Mouse (Mus musculus): ENCODE measurements at regions not wholly inside any gene's neighbourhood (a gene's known extent, or its start where the extent isn't known, plus 50 kb on each side); places are given as distances from the start of the nearest gene placed in this dataset.
A peak's percentile ranks its signal among the peaks of the same experiment; 100 is the strongest.

DNA sequence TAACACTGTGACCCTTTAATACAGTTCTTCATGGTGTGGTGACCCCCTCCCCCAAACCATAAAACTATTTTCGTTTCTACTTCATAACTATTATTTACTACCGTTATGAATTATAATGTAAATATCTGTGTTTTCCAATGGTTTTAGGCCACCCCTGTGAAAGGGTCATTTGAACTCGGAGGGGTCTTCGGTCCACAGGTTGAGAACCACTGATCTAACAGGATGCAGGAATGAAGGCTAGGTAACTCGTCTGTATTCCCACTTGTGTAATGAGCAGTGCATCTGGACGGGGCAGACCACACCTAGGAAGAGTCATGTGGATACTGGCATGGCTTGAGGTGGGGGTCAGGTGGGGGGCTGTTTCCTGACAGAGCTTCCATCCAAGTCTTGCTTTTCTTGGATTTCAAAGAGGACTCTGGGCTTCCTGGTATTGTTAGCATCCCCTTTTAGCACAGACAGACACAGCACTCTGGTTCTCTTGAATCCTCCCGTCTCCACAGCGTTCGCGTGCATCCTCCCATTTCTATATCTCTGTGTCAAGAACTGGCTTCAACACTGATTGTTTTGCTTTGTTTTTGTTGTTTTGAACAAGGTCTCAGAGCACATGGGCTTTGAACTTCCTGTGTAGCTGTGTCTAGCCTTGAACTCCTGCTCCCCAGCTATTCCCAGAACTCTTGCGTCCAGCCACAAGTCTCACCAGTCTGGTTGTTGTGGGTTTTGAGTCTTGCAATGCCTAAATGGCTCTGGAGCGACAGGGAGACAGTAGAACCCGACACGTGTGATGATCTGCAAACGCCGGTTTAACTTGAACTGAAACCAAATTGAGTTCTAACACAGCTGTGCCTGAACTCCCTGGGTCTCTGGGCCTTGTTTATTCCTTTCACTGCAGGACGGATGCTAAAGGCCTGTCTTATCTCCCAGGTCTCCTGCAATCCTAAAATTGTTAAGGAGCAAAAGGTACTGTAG is 75.4 kb upstream of the Ralgps2 start:
- no peak for DNase-seq (ENCODE audit: low spot score in 2 of 2)

DNA sequence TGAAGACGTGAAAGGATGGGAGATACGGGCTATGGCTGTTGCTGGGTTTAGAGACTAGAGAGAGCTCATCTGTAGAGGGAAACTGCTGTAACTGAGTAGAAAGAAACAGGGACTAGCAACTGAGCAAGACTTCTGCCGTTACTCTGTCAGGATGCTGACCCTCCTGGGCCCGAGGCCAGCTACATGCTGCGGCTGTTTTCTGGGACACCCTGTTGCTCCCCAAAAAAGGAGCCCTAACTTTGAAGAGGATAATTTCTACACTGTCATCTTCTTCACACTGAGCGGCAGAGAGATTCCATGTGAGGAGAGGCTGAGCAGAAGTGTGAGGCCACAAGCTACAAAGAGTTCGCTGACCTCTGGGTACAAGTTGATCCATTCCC is 74.2 kb upstream of the Ralgps2 start:
- DNase-seq (ENCODE audit: low spot score in 2 of 2), result no peak

DNA sequence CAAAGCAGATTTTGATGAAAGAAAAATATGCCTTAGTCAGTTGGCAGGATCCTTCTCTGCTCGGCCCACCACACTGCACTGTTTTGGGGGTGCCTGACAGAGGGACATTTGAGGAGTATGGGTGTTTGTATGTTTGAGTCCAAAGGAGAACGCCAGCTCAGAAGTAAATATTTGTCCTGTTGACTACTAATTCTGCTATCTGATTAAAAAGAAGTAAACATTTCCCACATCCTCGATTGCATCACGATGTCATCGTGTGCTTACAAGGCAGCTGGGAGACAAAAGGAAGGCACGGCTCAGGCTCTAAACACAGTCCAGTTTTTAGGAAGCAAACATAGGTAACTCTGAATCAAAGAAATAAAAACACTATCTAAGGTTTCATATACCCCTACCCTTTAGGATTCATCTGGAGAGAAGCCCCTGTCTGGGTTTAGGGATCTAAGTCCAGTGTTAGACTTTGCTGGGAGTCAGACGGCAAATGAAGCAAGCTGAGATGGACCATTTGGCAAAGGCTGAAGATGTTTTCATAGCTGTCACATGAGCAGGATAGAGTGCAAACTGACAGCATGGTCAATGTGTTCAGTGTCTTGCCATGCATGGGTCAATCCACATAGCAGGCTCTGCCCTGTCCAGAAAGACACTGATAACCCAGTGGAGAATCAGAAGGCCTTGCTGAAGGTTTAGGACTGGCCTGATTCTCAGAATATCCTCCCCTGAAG is 73.7 kb upstream of the Ralgps2 start:
- no peak for DNase-seq (ENCODE audit: low spot score in 2 of 2)

DNA sequence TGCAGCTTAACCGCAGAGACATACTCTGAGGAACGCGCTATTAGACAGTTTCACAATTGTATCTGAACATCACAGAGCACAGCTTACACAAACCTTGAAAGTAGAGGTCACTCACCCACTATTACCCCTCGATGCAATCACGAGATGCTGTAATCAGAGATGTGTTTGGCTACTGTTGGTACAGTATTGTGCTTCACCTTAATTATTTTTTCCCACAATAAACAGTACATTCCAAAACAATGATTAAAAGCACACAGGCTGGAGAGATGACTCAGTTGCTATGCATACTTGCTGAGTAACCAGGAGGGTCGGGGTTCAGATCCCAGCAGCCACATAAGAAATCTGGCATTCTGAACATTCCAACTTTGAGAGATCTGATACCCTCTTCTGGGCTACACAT is 71.8 kb upstream of the Ralgps2 start:
- no peak for DNase-seq (ENCODE audit: low spot score in 2 of 2)

DNA sequence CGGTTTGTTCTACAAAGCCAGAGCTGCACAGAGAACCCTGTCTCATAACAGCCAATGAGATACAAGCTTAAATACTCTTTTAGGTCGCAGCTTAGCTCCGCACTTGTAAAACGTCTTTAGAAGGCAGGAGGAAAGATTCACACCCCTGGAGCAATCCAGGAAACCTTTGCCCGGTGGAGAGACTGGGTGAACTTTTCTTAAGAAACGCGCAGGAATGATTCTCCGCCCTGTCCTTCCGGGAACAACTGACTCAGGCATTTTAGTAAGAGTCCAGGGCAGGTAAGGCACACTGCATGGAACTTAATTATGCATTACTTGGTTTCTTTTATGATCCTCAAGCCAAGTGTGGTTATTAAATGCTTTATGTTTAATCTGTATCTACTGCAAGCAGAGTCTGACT is 70.0 kb upstream of the Ralgps2 start:
- DNase-seq (ENCODE audit: low spot score in 2 of 2), result no peak

DNA sequence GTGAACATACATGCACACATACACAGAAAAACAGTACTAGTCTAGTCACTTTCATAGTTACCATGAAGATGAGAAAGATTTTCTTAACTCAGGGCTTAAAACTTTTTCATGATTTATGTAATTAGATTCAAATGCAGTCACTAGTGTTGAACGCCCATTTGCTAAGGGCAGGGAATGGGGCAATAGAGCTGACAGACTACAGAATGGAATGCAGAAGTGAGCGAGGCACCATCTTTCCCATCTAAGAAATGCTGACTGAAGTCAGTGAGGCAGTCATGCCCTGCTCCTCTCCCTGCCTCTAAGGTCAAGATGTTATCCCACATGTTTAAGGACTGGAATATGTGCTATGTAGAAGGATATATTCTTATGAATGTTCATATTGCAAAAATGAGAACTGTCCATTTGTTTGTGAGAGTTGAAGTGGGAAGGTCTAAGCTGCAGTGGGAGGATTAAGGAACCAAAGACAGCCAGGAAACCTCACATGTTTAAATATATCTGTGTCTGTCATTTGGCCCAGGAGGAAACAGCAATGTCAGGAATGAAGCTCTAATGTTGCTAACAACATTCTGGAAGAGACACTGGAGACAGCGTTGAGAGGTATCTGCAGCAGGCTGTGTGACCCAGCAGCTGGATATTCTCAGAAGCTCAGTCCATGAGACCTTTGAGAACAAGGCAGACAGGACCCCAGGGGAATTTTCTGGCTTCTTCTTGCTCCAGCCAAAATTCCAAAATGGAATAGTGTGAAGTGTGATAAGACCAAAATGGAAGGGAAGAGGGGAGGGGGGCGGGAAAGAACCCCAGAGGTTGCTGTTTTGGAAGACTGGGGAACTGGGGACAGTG is 68.7 kb upstream of the Ralgps2 start:
- DNase-seq (ENCODE audit: low spot score in 2 of 2), result no peak

DNA sequence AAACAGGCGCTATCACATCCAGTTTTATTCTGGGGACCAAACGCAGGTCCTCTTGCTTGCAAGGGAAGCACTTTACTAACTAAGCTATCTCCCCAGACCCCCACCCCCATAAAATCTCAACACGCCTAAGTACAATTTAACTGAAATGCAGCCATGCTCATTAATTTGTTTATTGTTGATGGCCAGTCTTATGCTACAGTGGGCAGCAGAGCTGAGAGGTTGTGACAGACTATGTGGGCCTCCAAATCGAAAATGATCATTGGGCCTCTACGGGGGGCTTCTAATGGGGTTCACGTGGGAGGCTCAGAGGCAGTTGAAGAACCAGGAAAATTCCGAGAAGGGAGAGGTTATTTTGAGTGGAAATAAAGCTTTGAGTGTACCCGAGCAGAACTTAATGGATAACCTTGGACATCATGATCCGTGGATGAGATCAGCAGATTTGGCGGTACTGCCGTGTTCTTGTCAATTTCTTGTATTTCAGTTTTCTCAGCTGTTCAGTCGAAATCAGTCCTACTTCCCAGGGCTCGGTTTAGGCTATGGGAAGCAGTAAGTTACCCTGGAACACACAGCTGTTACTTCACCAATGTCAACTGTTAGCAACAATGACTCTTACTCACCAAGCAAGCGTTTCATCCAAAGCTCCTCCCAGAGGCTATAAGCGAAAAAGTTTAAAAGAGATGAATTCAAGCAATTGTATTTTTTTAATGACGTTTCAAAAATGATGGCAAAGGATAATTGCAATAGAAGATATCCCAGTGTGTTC is 65.1 kb upstream of the Ralgps2 start:
- no peak for DNase-seq (ENCODE audit: low spot score in 2 of 2)

DNA sequence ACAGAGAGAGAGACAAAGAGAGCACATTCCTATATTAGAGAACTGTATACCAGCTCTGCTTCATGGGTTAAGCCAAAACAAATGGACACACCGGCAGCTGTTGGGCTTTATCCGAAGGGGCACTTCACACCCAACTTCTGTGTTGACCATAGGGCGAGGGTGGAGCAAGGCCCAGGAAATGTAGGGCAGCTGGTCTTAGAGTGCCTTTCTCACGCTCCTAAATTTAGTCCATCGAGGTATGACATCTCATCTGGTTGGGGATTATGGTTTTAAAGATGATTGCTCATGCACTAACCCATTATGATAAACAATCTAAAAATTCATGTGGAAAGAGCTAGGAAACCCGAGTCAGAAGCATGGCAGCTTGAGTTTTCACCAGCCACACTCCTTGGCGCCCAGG is 63.6 kb upstream of the Ralgps2 start:
- no peak for DNase-seq (ENCODE audit: low spot score in 2 of 2)

DNA sequence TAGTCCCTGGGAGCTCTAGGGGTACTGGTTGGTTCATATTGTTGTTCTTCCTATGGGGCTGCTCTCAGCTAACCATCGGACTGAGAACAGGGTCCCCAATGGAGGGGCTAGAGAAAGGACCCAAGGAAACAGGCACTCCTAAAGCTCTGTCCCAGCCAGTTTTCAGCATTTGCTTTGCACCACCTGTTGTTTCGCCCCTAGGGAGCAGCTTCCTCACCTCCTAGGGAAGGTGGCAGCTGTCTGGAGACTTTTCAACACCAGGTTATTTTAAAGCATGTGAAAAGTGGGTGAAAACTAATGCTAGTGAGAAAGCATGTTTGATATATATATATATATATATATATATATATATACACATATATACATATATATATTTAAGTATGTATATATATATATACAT is 62.8 kb upstream of the Ralgps2 start:
- DNase-seq (ENCODE audit: low spot score in 2 of 2), result no peak

DNA sequence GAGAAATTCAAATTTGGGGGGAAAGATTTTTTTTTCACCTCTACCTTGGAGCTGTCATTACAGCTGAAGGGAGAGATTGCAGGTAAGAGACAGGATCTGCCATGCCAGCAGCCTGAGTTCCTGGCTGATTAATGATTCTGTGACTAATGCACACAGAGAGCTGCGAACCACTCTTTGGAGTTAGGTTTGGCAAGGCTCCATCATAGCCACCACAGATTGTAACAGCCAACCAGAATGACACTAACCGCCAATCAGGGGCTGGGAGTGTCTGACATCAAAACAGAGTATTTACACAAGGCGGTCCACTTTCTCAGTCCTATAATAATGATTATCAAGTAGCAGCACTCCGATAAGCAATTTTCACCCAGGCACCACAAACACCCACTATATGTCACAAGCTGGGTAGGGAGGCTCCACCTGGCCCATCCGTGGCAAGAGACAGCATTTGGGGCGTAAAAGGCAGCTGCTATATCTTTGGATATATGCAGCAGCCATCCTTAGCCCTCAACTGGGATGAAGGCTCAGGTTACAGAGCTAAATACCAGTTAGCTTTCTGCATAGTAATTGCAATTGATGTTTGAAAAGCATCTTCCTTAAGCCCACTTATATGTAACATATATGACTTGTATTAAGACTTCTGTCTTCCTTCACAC is 61.7 kb upstream of the Ralgps2 start:
- DNase-seq (ENCODE audit: low spot score in 2 of 2), result no peak

DNA sequence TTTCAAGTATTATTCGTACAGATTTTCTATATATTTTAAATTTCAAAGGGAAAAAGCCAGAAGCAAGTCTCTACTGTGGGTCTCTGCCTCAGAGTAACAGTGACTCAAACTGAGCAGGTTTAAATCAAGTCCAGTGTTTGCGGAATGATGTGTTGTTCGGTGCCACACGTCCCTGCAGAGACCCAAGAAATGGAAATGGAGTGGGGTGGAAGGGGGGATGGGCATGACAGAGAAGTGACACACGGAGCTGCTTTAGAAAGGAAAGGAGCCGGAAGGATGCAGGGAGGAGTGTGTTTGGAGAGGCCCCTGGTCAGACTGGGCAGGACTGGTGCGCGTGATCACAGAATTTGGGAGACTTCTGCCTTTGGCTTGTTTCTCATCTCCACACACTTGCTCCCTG is 60.5 kb upstream of the Ralgps2 start:
- DNase-seq (ENCODE audit: low spot score in 2 of 2), result no peak

DNA sequence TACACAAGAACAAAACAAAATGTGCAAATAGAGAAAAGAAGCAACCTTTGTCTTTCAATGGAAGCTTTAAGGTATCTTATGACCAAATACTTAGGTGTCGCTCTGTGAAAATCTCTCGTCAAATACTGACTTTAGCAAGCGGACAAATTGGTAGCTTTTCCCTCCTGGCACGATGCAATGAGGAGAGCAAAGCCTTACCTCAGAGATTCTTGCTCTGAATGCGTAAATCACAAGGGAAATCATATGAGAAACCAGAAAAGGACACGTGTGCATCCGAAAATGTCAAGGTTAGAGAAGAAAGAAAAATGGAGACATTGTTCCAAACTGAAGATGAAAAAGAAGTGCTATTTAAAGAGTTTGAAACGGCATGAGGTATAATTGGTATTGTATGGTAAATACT is 59.8 kb upstream of the Ralgps2 start:
- no peak for DNase-seq (ENCODE audit: low spot score in 2 of 2)

DNA sequence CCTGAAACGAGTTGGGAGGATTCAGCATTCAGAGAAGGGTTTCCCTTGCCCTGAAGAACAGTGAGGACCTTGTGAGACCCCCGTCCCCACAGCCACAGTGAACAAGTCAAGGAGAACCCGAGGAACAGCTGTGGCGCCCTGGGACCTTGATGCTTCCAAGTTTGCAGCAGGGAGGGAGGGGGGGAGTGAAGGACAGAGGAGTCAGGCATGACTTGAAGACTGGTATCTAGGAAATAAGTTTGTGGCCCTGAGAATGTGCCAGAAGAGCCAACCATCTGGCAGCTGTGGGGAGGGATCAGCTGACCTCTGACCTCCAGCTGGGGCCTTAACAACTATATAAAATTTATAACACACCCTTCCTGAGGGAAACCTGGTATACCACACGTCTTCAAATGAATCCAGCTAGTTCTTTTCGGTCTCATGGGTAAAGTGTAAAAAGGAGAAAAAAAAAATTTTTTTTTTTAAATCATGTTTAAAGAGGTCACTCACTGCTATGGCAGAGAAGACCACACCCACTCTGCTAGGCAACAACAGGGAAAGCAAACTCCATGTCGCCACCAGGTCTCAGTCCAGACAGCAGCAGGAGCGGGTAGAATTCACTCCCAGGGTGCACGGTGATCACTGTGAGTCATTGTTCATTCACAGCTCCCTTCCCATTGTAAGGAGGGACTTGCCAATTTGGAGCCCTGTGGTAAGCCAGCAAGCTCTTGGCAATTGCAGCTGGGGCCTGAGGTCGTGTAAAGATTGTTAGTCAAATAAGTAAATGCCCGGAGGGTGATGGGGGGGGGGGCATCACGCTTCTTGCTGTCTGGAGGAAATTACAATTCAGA is 58.3 kb upstream of the Ralgps2 start:
- peak in 1 of 2 experiments; percentile 39 for DNase-seq (ENCODE audit: low spot score in 2 of 2)

DNA sequence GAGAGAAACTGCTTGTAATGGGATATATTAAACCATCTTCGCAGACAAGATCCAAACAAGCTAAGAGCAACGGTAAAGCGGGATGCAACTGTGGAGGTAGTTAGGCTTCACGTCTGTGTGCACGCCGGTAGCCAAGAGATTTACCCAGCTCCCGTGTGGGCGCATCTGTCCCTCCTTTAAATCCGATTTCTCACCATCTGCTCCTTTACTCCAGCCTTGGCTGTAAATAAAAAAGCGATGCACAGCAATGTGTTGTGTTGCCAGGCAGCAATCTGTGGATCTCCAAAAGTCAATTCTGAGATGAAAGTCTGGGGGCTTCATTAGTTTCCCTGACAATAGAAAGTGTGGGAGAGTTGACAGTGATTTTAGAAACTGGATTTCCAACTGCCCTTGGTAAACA is 57.6 kb upstream of the Ralgps2 start:
- peak; percentile 29 to 71 for DNase-seq (ENCODE audit: low spot score in 2 of 2)

DNA sequence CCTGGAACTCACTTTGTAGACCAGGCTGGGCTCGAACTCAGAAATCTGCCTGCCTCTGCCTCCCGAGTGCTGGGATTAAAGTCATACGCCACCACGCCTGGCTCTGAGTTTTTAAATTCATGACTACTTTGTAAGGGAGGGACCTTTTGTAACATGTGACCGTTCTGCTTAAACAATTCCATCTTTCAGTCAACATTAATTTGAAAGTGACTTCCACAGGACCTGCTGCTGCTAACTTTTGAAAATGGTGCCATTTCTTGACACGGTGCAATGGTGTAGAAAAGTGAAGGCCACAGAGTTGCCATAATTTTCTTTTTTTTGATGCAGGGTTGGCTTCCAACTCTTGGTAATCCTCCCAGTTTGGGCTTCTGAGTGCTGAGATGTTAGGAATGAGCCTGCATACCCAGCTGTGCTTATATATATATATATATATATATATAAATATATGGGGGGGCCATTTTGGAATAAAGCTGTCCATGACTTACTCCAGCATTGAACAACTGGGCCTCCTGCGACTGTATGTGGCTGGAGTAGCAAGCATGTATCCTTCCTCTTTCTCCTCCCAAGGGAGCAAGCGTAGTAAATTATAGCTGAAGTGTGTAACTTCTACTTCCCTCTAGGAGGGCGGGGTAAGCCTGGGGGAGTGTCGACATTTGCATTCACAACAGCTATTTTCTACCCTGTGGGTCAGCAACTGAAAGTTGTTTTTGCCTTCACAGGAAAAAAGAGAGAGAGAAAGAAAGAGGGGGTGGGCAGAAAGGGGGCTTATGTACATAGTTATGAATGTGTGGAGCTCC is 56.9 kb upstream of the Ralgps2 start:
- DNase-seq (ENCODE audit: low spot score in 2 of 2), result no peak

DNA sequence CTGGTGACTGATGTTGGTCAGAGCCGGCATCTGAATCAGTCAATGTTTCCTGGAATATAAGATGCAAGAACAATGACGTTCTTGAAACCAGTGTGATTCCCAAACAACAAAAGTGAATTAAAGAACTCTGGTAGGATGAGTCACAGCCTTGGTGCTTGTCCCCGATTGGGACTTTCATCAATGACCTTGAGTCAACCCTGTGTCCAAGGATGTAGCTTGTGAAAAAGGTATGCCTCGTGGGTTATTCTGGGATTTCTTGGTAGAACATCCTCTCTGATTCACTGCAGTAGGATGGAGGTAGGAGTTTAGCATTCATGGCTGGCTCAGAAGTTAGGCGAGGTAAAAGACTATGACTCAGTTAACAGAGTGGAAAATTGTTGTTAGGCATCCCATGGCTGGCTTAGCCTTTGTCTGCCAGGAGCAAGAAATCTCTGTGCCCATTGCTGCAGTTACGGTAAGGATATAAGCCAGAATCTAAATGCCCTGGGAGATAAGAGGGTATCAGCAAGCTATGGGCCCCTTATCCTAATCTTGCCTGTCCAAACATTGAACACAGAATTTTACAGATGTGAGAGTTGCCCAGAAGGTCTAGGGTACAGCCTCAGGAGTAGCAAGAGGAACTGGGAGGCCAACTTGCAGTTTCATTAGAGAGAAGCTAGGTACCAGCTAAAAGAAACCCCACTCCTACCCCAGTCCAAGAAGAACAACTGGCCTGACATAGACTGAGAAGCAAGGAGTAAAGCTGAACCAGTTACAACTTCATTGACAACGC is 55.9 kb upstream of the Ralgps2 start:
- no peak for DNase-seq (ENCODE audit: low spot score in 2 of 2)

DNA sequence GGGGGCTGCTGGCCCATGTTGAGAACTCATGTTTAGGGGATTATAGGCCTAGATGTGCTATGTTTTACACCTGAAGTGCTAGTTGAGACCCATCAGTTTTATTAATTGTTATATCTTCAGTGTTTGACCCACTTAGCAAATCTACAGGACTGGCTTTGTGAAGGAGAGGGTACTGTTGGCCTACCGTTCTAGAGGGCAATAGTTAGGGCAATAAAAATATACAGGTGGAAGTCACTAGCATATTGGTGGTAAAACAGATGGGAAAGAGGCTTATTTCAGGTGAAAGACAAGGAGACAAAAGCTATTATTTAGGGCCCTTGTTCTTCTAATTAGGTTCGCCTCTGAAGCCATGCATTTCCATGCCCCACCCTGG is 55.2 kb upstream of the Ralgps2 start:
- DNase-seq (ENCODE audit: low spot score in 2 of 2), result no peak
